17 mouse cellular contexts compared by ENCODE assay signal in the genomic region with DNA sequence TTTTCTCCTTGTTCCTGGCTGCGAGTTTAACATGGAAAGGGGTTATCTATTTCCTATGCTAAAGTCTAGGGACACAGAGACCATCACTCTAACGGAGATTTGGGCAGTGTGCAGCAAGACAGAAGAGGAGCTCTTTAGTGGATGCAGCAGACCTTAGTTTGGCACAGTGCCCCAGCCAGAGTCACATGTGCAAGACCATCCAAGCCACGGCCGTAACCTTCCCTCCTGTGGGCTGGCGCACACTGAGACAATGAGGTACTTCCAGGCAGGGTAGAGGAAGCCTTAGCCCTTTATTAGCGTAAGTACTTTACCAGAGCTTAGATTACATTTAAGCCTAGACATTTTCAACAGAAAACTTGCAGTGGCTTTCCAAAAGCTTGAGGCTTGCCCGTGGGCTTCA.
DNase-seq lines count a peak whose midpoint lies in the region; ATAC-seq and TF ChIP-seq lines count a peak whose summit lies in the region.
"Had no signal": no experiment of that assay in that cellular context is flagged by ENCODE, and none has a peak within 500 bp of the region (broad histone marks: within the 10 kb centered on the region; RNA-seq: fewer than 3 reads in every experiment).

No protein-coding gene starts in this region.

- TF ChIP-seq POLR2A in cerebellum, adult 2 months (IDR thresholded peaks at IDR 0.05; ENCODE audit: borderline replicate concordance, insufficient read depth, low read length): no peak

- no peak overlapping the region for H3K9ac ChIP-seq in limb, embryonic 15.5 days
- H3K9ac ChIP-seq: embryonic facial prominence, embryonic 12.5 days; hindbrain, embryonic 15.5 days had no signal

- H3K4me1 ChIP-seq in cerebellum, adult 2 months (ENCODE audit: control insufficient read depth, insufficient read depth, low read length): no peaks in the 10 kb centered on the region
- H3K4me1 ChIP-seq in limb, embryonic 15.5 days: peaks cover 33% of the 10 kb centered on the region
- H3K4me1 ChIP-seq: forebrain, embryonic 10.5 days; hindbrain, embryonic 15.5 days; midbrain, embryonic 10.5 days had no signal

- WGBS in cerebellum, adult 2 months: 75% methylated on average over 7 of the region's 7 CpGs
- WGBS in limb, embryonic 15.5 days: 51% methylated on average over 7 of the region's 7 CpGs

- H3K4me2 ChIP-seq in limb, embryonic 15.5 days: no peak overlapping the region
- H3K4me2 ChIP-seq: embryonic facial prominence, embryonic 12.5 days; hindbrain, embryonic 15.5 days had no signal

- H3K36me3 ChIP-seq in limb, embryonic 15.5 days: no peaks in the 10 kb centered on the region
- H3K36me3 ChIP-seq: embryonic facial prominence, embryonic 12.5 days; forebrain, embryonic 10.5 days; hindbrain, embryonic 15.5 days; midbrain, embryonic 10.5 days had no signal

- intact Hi-C loops in left cerebral cortex, postnatal 25 days (cut with DNase I): no loop called here

- peak; percentile 70 for ATAC-seq in limb, embryonic 15.5 days (ENCODE audit: insufficient number of reproducible peaks, low FRiP score, low TSS enrichment, low read depth)
- ATAC-seq: Patski had no signal

- H3K4me3 ChIP-seq in cerebellum, adult 2 months (replicated peaks; ENCODE audit: insufficient read depth, low read depth, low read length): no peak overlapping the region
- H3K4me3 ChIP-seq in limb, embryonic 15.5 days: no peak overlapping the region
- H3K4me3 ChIP-seq: embryonic facial prominence, embryonic 12.5 days; forebrain, embryonic 10.5 days; hindbrain, embryonic 15.5 days; midbrain, embryonic 10.5 days had no signal

- H3K27ac ChIP-seq in cerebellum, adult 2 months (ENCODE audit: insufficient read depth, low read length): no peak overlapping the region
- peak overlapping the region; percentile 71 for H3K27ac ChIP-seq in limb, embryonic 15.5 days
- H3K27ac ChIP-seq: embryonic facial prominence, embryonic 12.5 days; forebrain, embryonic 10.5 days; hindbrain, embryonic 15.5 days; midbrain, embryonic 10.5 days had no signal

- H3K9me3 ChIP-seq in limb, embryonic 15.5 days: no peaks in the 10 kb centered on the region
- H3K9me3 ChIP-seq: embryonic facial prominence, embryonic 12.5 days; forebrain, embryonic 10.5 days; hindbrain, embryonic 15.5 days; midbrain, embryonic 10.5 days had no signal

- H3K27me3 ChIP-seq in cerebellum, adult 2 months (ENCODE audit: control insufficient read depth, insufficient read depth, low read length): no peaks in the 10 kb centered on the region
- H3K27me3 ChIP-seq in limb, embryonic 15.5 days: no peaks in the 10 kb centered on the region
- H3K27me3 ChIP-seq: embryonic facial prominence, embryonic 12.5 days; hindbrain, embryonic 15.5 days; Patski had no signal

- no peak for TF ChIP-seq CTCF in cerebellum, adult 2 months (IDR thresholded peaks at IDR 0.05; ENCODE audit: borderline replicate concordance, insufficient read depth, low read depth, low read length)

- peak; percentile 45 to 62 for DNase-seq in cerebellum, postnatal 14 days
- no peak for DNase-seq in cerebellum, adult 2 months
- DNase-seq in right cerebral cortex, postnatal 14 days: peak; percentile 20
- no peak for DNase-seq in right cerebral cortex, postnatal 36 days (ENCODE audit: low spot score in 2 of 2)
- DNase-seq in heart, adult 9 months (ENCODE audit: low spot score in 2 of 2): peak; percentile 31 to 65
- no peak for DNase-seq in thymus, adult 18-20 months
- no peak for DNase-seq in left cerebral cortex, postnatal 25 days (ENCODE audit: low spot score in 2 of 2)
- DNase-seq: B cell, adult 2 months; kidney, adult 18-20 months; kidney, postnatal 14 days; layer of hippocampus, adult 9-11 months had no signal

Comparison
In these comparisons a context has a peak if more than half of its experiments do, and no peak if none do; other contexts are left out.
1. DNase-seq: peak in cerebellum, postnatal 14 days (2 of 2), right cerebral cortex, postnatal 14 days (single experiment) and heart, adult 9 months (2 of 2); none in cerebellum, adult 2 months (0 of 2), right cerebral cortex, postnatal 36 days (0 of 2), thymus, adult 18-20 months (0 of 2) and left cerebral cortex, postnatal 25 days (0 of 2).